Mouse (Mus musculus) bone marrow, adult 2 months (tissue): Measurements from ENCODE around the gene Hnrnpll. TPM values are rescaled to one million over a fixed set of nuclear protein-coding genes. Genes with fewer than 3 reads are reported as not detected.

ENCODE experiments used
- H3K27ac ChIP-seq: fragments of 200-500 bp; 2 replicates; pipeline ENCODE4 v1.5.1; 2012; ENCODE audit warnings: low read depth, mild to moderate bottlenecking, control low read depth, inconsistent platforms, low read length; ENCODE audit not compliant: control insufficient read depth, poor library complexity, insufficient read depth
- H3K4me1 ChIP-seq: fragments of 200-500 bp; 2 replicates; pipeline ENCODE4 v1.6.1; 2011; ENCODE audit warnings: low read length; ENCODE audit not compliant: control insufficient read depth, insufficient read depth
- H3K4me3 ChIP-seq: fragments of 200-500 bp; replicated peaks from 2 replicates; pipeline ENCODE3; 2011; ENCODE audit warnings: mild to moderate bottlenecking, low read depth, low read length, control low read depth; ENCODE audit not compliant: control insufficient read depth
- CTCF ChIP-seq: fragments of 200-500 bp; IDR thresholded peaks from 2 replicates; pipeline ENCODE4 v1.5.1; 2011; ENCODE audit warnings: low read length, control low read depth; ENCODE audit not compliant: control insufficient read depth, insufficient read depth
- POLR2A ChIP-seq: fragments of 200-500 bp; IDR thresholded peaks from 2 replicates; pipeline ENCODE4 v1.6.1; 2011; ENCODE audit warnings: low read depth, mild to moderate bottlenecking, control low read depth, low read length, borderline replicate concordance; ENCODE audit not compliant: control insufficient read depth
- WGBS: fragments of 180-500 bp; shearing (Covaris S2); methylation state at CpG from one replicate; pipeline ENCODE4 v1.1.7; 2018; 5-methylcytosine and 5-hydroxymethylcytosine counted together
- polyA plus RNA-seq: library from polyadenylated mRNA; stranded (reverse); fragments of >200 nt; gene quantifications from 2 replicates; pipeline ENCODE4 v1.2.4, GENCODE M21; 2011; ENCODE audit warnings: low replicate concordance; ENCODE audit not compliant: missing spikeins, insufficient read depth, insufficient read length

The Hnrnpll gene
- polyA plus RNA-seq, 1 experiment = 21.8 TPM

DNA sequence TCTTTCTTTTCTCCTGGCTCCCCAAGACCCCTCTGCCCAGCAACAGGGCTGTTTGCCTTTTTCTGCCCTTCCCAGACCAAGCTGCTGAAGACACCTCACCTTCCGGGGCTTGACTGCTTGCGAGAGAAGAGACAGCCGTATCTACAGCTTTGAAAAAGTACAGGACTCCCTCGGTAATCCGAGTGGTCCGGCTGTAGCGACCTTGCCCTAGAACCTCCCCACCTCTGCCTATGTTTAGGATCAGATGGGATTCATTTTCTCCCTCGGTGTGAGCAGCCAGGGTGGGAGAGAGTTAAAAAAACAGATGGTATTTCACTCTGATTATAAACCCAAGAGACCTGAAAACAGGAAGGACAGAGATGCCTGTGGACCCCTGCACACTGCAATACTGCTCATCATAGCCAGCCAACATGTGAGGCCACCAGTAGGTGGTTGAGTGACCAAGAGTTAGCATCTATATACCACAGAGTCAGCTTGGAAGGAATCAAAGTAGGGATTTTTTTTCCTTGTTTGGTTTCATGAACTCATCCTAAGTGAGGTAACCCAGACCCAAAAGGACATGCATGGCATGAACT lies 79.1 kb downstream of the Hnrnpll start:
- TF ChIP-seq CTCF = no peak
- no peak overlapping the region for H3K4me3 ChIP-seq
- WGBS = 73% methylated on average over 8 of the region's 8 CpGs
- no peaks in the 10 kb centered on the region; the same call in none of the 2 replicates for H3K4me1 ChIP-seq
- peak overlapping the region; percentile 61 for H3K27ac ChIP-seq

DNA sequence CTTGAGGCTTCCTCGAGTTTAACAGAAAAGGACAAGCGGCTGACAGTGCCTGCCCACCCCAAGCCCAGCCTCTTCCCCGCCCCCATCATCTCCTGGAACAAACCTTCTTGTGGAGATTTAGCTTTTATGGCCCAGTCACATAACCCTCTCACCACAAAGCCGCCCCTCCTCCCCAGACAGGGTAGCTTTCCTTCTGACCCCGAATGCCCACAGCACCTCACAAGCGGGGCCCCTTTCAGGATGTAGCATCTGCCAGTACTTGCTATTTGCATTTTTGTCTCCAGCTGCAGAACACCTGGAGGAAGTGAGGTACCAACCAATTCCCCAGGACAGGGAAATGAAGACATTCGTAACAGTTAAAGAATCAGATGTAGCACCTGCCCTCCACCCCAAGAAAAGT lies 79.6 kb downstream of the Hnrnpll start:
- TF ChIP-seq POLR2A (no peak), CTCF (no peak)
- Histone ChIP-seq H3K27ac (peak overlapping the region; percentile 72), H3K4me1 (no peaks in the 10 kb centered on the region; the same call in none of the 2 replicates), H3K4me3 (no peak overlapping the region)
- WGBS = 23% methylated on average over 7 of the region's 7 CpGs

DNA sequence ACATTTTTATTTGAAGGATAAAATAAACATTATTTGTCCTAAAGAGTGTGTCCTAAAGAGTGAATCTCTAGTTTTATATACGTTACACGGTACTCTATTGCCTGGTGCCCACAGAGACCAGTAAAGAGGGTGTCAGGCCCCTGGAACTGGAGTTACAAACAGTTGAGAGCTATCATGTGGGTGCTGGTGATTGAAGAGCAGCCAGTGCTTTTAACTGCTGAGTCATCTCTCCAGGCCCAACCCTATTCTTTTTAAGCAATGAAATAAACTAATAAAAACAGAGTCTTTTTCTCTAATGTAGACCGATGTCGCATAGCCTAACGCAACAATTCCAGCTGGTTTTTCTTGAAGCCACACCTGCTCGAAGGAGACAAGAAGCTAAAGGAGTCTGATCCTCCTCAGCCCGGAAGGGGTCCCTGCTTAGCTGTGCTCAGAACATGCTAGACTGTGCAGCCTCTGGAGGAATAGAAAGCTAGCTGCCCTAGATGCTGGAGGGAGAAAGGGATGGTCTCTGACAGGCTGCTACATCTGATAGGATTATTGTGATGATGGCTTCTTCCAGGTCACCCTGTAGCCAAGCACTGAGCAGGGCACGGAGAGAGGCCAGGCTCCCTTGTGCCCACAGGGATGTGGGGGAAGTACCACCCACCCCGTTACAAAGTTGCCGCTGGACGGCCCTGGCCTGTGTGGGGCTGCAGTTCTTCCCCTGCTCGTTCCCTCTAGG lies 80.2 kb downstream of the Hnrnpll start:
- Histone ChIP-seq H3K27ac (peak overlapping the region; percentile 72), H3K4me3 (no peak overlapping the region), H3K4me1 (no peaks in the 10 kb centered on the region; the same call in none of the 2 replicates)
- TF ChIP-seq POLR2A (no peak), CTCF (no peak)
- 59% methylated on average over 12 of the region's 12 CpGs for whole genome bisulfite sequencing

DNA sequence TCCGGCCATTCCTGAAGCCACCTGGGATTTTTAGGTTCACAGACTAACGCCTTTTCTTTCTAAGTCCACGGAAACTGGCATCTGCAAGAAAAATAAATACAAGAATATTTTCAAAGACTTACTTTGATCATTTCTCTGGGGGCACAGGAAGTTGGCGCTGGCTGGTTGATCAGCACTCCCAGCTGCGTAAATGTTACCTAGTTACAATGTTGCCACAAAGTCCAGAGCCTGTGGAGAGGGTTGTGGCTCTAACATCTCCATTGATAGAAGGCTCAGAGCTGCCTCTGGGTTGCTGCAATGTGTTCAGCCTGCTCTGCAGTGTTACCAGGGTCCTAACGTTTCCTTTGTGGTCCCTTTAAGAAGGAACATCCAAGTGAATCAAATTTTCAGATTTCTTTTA lies 80.8 kb downstream of the Hnrnpll start:
- 58% methylated on average over 6 of the region's 6 CpGs for WGBS
- Histone ChIP-seq H3K4me3 (no peak overlapping the region), H3K27ac (no peak overlapping the region), H3K4me1 (no peaks in the 10 kb centered on the region; the same call in none of the 2 replicates)
- no peak for TF ChIP-seq CTCF
- no peak for TF ChIP-seq POLR2A

DNA sequence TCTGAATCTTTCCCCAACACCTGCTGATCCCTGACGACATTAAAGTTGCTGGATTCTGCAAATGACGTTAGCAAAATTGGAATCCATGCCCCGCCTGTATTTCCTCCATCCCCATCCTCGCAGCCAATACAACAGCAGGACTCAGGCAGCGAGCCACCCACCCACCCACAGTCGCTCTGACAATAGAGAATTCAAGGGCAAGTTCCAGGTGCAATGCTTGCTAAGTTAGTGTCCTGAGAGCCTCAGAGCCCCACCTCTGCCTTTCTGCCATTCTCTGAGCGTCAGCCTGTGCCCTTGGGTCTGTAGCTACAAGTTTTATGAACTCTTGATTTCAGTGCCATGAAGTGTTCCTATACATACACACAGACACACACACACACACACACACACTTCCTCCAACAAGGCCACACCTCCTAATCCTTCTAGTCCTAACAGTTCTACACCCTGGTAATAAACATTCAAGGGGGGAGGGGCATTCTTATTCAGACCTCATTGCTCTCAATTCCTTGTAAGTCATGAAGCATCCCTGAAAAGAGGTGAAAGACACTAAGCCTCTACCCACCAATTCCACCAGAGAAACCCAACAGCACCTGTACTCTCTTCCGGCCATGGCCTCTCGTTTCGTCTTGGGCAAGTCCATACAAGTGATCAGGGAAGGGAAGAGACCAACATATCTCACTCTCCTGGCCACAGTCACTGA lies 81.6 kb downstream of the Hnrnpll start:
- Histone ChIP-seq H3K4me1 (peaks cover 2% of the 10 kb centered on the region), H3K27ac (no peak overlapping the region), H3K4me3 (no peak overlapping the region)
- TF ChIP-seq POLR2A (no peak), CTCF (no peak)
- 78% methylated on average over 10 of the region's 10 CpGs for WGBS

Other genes starting within 250 kb of the Hnrnpll start
- gene Atl2, start 166.2 kb downstream of the Hnrnpll start, polyA plus RNA-seq = 19.5 and 26.7 TPM in 2 replicates
- 0.56 and 5.2 TPM in 2 replicates for gene Galm, start 65.1 kb upstream of the Hnrnpll start, polyA plus RNA-seq
- gene Srsf7, start 145.0 kb upstream of the Hnrnpll start, polyA plus RNA-seq = 166 and 167 TPM in 2 replicates
- not detected in 2 replicates for gene Ttc39d, start 145.1 kb upstream of the Hnrnpll start, polyA plus RNA-seq
- gene Gemin6, start 162.1 kb upstream of the Hnrnpll start, polyA plus RNA-seq = 7.8 and 10.4 TPM in 2 replicates
- 5.6 and 6.4 TPM in 2 replicates for gene Morn2, start 227.9 kb upstream of the Hnrnpll start, polyA plus RNA-seq
- 6.5 and 12.3 TPM in 2 replicates for gene Dhx57, start 228.1 kb upstream of the Hnrnpll start, polyA plus RNA-seq
- not detected in 2 replicates for gene Arhgef33, start 245.1 kb upstream of the Hnrnpll start, polyA plus RNA-seq